In genomic region chr19:42009067-42009466, GRCm38 (mm10) we compare ENCODE assay signal across 1 mouse cellular context.
TF ChIP-seq lines count a peak whose summit lies in the region.

No protein-coding gene starts in this region.

TF ChIP-seq in ES-E14, 5 proteins besides CTCF, POLR2A, EP300 and RAD21 (continued from another document):
- TF ChIP-seq HCFC1 (IDR thresholded peaks at IDR 0.05; ENCODE audit: borderline replicate concordance, insufficient read depth, low read length): no peak
